Mouse (Mus musculus): Measurements from ENCODE around the gene Aurkb. TPM values are rescaled to one million over a fixed set of nuclear protein-coding genes. Genes with fewer than 3 reads are reported as not detected.

Gene Aurkb
- total RNA-seq, 2 experiments from 2014 or later: 0.86 to 1.2 TPM

- DNase-seq (ENCODE audit: low spot score in 2 of 2): no peak
Observed at GRCm38 (mm10) chr11:69035411-69035810, 10.0 kb upstream of the Aurkb start.

GRCm38 (mm10) chr11:69035849-69036248 is 9.6 kb upstream of the Aurkb start:
- DNase-seq (ENCODE audit: low spot score in 2 of 2): peak; percentile 95 to 97
- intact Hi-C loops (cut with DNase I): no loop called here

More at GRCm38 (mm10) chr11:69035411-69035810, 10.0 kb upstream of the Aurkb start:
- intact Hi-C loops (cut with DNase I): no loop called here

DNA sequence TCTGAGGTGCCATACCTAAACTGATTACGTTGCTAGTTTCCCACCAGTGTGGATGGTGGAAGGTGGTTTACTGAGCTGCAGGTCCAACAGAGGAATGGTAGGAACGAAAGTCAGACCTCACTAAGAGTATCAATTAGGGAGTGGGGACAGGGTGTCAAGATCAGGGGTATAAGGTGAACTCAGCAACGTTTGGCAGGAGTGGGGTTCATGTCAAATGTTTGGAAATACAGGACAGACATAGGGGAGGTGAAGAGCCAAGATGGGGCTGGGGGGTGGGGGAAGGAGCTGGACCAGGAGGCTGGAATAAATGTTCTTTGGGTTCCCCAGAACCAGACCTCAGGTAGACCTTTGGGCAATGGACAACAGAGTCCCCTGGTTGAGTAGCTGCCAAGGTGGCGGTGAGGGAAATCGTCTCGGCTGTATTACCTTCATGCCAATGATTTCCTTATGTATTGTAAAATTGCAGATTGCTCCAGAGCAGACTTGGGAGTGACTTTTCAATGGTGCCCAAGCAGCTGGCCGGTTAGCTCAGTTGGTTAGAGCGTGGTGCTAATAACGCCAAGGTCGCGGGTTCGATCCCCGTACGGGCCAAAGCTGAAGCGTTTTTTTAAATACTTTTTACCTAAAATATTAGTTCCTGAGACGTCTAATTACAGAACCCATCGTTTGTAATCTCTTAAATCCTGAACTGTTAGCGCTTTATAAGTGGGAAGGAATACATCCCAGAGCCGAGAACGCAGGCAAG is 8.8 kb upstream of the Aurkb start:
- intact Hi-C loops (cut with DNase I): no loop called here

GRCm38 (mm10) chr11:69037231-69038061 is 8.0 kb upstream of the Aurkb start:
- peak; percentile 81 to 92 for DNase-seq (ENCODE audit: low spot score in 2 of 2)
- intact Hi-C loops (cut with DNase I): no loop called here

More for the DNA sequence above, 8.8 kb upstream of the Aurkb start:
- DNase-seq (ENCODE audit: low spot score in 2 of 2): peak; percentile 86 to 95

DNA sequence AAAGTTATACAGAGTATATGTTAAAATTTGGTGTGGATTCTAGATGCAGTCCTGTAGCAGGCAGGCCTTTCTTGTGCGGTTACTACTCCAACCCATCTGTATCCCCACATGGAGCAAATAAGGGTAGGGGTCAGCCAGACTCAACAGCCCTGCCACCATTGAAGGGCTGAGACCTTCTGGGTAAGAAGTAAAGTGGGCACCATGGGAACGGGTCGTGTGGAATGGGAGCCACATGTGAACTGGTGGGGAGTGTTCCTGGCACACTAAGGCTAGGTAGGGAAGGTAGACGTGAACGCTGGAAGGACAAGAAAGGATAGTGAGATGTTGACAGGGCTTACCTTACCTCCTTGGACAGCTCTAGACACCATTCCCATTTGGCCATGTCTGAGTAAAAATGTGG is 7.3 kb upstream of the Aurkb start:
- no peak for DNase-seq (ENCODE audit: low spot score in 2 of 2)
- intact Hi-C loops (cut with DNase I): no loop called here

- intact Hi-C loops (cut with DNase I): no loop called here
- DNase-seq (ENCODE audit: low spot score in 2 of 2): no peak
Observed at GRCm38 (mm10) chr11:69046395-69046774, 938 bp downstream of the Aurkb start.

DNA sequence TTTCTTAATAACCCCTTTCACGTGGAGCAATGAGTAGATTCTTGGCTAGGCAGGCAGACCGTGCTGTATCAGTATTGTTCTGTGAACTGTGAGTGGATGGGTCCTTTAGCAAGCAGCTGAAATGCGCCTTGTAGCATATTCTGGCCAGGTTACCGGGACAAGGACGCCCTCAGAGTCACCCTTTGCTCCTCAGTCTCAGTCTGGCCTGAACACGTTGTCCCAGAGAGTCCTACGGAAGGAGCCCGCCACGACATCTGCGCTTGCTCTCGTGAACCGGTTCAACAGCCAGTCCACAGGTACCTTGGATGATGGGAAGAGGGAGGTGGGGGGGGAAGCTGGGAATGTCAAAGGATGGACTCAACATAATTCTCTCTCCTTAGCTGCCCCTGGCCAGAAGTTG is 2.1 kb downstream of the Aurkb start:
- no peak for DNase-seq (ENCODE audit: low spot score in 2 of 2)
- intact Hi-C loops (cut with DNase I): no loop called here

- intact Hi-C loops (cut with DNase I): no loop called here
- no peak for DNase-seq (ENCODE audit: low spot score in 2 of 2)
Observed at GRCm38 (mm10) chr11:69048151-69048550, 2.7 kb downstream of the Aurkb start.

GRCm38 (mm10) chr11:69050748-69051147 is 5.3 kb downstream of the Aurkb start:
- no peak for DNase-seq (ENCODE audit: low spot score in 2 of 2)
- intact Hi-C loops (cut with DNase I): no loop called here

DNA sequence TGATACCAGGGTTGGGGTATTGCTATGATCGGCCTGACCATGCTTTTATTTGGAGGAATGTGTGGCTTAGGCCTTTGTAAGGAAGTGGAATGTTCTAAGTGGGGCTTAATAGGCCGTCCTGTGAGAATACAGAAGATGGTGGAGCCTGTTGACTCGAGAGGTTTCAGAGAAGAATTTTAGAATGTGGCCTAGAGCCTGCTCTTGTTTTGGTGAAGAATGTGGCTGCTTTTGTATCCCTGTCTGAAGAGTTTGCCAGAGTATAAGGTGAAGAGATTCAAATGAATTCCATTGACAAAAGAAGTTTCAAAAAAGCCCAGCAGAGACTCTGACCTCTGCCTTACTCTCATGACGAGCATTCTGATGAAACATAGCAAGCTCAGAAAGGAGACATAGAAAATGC is 6.3 kb downstream of the Aurkb start:
- no peak for DNase-seq (ENCODE audit: low spot score in 2 of 2)
- intact Hi-C loops (cut with DNase I): no loop called here

DNA sequence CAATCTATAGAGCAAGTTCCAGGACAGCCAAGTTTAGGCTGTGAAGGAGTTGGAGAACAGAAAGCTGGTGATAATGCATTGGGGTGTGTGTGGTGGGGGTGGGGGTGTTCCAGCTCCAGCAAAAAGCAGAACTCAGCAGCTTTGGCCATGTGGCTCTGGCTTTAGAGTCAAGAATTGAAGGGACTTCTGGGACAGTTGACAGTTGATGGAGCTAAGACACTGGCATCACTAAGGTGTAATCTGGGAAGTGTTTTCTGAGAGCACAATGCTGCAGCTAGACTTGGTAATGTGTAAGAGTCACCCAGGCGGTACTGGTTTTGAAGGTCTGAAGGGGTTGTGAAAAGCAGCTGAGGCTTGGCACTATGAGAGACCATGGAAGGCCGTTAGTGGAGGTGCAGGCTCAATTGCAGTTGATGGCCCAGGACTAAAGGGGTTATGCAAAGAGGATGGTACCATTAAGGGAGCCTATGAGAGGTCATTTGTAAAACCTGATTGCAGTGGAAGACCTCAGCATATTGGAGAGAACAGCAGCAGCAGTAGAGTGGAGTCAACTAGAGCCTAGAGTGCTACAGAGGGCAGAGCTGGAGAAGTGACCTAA is 7.5 kb downstream of the Aurkb start:
- DNase-seq (ENCODE audit: low spot score in 2 of 2): no peak
- intact Hi-C loops (cut with DNase I): no loop called here

DNA sequence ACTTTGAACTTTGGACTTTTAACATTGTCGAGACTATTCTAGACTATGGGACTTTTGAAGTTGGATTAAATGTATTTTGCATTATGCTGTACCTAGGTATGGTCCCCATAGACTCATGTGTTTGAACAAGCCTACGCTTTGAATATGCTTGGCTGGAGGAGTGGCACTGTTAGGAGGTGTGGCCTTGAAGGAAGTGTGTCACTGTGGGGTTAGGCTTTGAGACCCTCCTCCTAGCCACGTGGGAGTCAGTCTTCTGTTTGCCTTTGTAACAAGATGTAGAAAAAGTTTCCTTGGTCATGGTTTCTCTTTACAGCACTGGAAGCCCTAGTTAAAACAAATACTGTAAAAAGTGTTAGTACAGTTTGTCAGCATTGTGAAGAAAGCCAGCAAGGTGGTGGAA is 8.4 kb downstream of the Aurkb start:
- intact Hi-C loops (cut with DNase I): no loop called here
- no peak for DNase-seq (ENCODE audit: low spot score in 2 of 2)

- intact Hi-C loops (cut with DNase I): no loop called here
- DNase-seq (ENCODE audit: low spot score in 2 of 2): no peak
Observed at GRCm38 (mm10) chr11:69058265-69058664, 12.8 kb downstream of the Aurkb start.

GRCm38 (mm10) chr11:69058729-69059356 is 13.4 kb downstream of the Aurkb start:
- DNase-seq (ENCODE audit: low spot score in 2 of 2): no peak
- intact Hi-C loops (cut with DNase I): no loop called here

DNA sequence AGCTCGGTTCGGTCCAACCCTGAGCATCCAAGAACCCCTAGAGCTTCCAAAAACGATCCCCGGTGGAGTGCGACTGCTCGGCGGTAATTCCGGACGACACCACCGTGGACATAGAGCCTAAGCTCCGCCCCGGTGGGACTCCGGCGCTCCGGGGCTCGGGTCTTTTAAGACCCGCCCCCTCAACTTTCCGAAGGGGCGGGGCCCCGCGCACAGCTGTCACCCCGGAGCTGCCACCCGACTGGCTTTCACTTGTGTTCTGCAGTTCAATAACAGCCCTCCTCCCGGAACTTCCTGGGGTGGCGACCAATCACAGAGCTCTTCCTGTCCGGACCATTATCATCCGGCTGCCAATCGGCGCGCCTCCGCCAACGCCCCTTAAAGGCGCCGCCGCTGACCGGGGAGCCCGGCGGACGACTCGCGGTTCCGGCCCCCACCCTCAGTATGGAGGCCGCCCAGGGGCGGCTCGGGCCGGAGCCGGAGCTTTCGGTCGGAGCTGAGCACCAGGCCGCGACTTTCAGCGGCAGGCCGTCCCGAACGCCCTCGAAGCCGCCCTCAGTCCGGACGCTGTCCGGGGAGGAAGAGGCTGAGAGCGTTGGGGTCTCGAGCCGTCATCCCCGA is 14.0 kb downstream of the Aurkb start, which contains the start of gene Borcs6:
Gene Borcs6, plus strand, starts transcription at position 361 of the 618 bp plus-strand sequence.
- intact Hi-C loops (cut with DNase I): no loop called here
- peak; percentile 96 to 99 for DNase-seq (ENCODE audit: low spot score in 2 of 2)

DNA sequence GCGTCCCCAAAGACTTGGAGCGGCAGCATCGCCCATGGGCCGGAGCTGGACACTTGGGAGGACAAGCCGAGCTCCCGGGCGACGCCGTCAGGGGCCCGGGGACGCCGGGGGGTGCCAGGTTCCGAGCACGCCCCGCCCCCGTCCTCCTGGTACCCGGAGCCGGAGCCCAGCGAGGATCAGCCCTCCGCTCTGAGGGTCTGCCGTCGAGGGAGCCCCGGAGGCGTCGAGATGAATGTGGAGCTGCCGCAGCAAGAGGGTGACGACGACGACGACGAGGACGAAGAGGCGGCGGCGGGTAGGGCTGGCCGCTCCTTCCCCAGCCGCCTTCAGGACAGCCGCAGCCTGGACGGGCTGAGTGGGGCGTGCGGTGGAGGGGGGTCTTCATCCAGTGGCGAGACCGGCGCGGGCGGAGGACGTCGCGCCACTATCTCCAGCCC is 14.5 kb downstream of the Aurkb start:
- intact Hi-C loops (cut with DNase I): loop anchor here (10.0 kb wide), 1 partner anchor 185 kb away; no protein-coding TSS in a partner anchor
- peak in 1 of 2 experiments; percentile 50 for DNase-seq (ENCODE audit: low spot score in 2 of 2)

DNA sequence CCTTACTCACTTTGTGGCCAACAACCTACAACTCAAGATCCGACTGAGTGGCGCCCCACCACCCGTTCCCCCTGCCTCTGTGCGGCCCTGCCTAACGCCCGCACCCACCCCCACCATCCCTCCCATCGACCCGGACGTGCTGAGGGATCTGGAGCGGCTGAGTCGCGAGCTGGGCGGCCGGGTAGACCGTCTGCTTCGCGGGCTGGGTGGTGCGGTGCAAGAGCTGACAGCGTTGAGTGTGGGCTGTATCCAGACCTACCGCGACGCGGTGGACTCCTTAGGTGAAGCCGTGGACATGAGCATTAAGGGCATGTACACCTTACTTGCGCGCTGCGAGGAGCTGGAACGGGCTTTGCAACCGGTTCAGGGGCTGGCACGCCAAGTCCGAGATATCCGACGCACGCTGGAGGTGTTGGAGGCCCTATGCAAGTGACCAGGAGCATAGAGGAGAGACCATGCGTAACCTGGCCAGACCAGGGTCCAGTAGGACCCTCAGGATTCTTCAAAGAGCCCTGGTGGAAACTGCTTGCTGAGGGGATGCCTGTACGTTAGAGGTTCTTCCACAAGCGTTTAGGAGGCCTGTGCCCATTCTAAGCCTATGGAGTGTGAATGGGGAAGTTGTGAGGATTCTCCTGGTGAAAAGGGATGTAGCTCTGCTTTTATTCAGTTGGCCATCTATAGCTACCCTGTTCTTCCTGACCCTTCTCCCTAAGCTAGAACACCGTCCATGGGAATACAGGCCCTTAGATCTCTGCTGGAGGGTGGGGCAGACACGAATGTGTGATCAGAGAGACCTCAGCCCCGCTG is 15.2 kb downstream of the Aurkb start:
- no peak for DNase-seq (ENCODE audit: low spot score in 2 of 2)

GRCm38 (mm10) chr11:69061255-69061912 is 15.9 kb downstream of the Aurkb start:
- intact Hi-C loops (cut with DNase I): loop anchor here (10.0 kb wide), 1 partner anchor 183 kb away; no protein-coding TSS in a partner anchor
- DNase-seq (ENCODE audit: low spot score in 2 of 2): no peak

More for the DNA sequence above, 15.2 kb downstream of the Aurkb start:
- intact Hi-C loops (cut with DNase I): loop anchor here (10.0 kb wide), 1 partner anchor 184 kb away; no protein-coding TSS in a partner anchor

Data from left cerebral cortex, postnatal 14 days (tissue).